Mouse (Mus musculus) testis, adult 2 months (tissue): Measurements from ENCODE around the gene Fam92b.

Source experiments
- CTCF ChIP-seq: fragments of 200-500 bp; IDR thresholded peaks from 2 replicates; pipeline ENCODE4 v1.5.1; 2012; ENCODE audit warnings: low read depth, mild to moderate bottlenecking, inconsistent platforms, low read length, moderate library complexity; ENCODE audit not compliant: control insufficient read depth, insufficient read depth, insufficient replicate concordance
- POLR2A ChIP-seq: fragments of 200-500 bp; IDR thresholded peaks from 2 replicates; pipeline ENCODE4 v1.6.1; 2012; ENCODE audit warnings: low read depth, mild to moderate bottlenecking, inconsistent platforms, low read length, moderate library complexity; ENCODE audit not compliant: control insufficient read depth

- TF ChIP-seq CTCF = no peak
- TF ChIP-seq POLR2A = no peak
Observed at GRCm38 (mm10) chr8:120181274-120181673, 4.0 kb upstream of the Fam92b start.
